Mouse (Mus musculus): ENCODE results near the gene H2-D1. TPM values are rescaled to one million over a fixed set of nuclear protein-coding genes. Genes with fewer than 3 reads are reported as not detected.
"Not testable (repeated sequence)": the region's sequence is repeated elsewhere in the genome, so short reads cannot be mapped to it uniquely, and the experiment has no call there.

Gene H2-D1
- 10 to 100 TPM; 15.2 to 17.5 TPM for total RNA-seq (2021)
- long read RNA-seq, transcript H2-D1-202 (8 exons, 2,102 nt) = major isoform, 41 of 48 reads
- long read RNA-seq, partial matches to known transcripts = 2 of 48 reads
- long read RNA-seq, other reads (novel, unspliced or antisense) = 5 of 48 reads

GRCm38 (mm10) chr17:35262664-35263522 lies at the start of gene H2-D1:
TSS of gene H2-D1 (plus strand) at chr17:35262730.
- DNase-seq (ENCODE audit: low spot score in 2 of 2) = peak; percentile 99 to 100

DNA sequence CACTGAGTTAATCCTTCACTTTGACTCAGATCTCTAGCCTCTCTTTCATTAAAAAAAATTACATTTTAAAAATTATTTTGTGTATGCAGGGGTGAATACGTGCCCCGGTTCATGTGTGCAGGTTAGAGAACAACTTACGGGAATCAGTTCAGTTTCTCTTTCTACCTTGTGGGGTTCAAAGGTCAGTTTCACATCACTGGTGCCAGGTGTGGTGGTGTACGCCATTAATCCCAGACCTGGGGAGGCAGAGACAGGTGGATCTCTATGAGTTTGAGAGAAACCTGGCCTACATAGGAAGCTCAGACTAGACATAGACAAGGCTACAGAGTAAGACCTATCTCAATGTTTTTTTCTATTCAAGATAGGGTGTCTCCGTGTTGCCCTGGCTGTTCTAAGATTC lies 49.5 kb upstream of the H2-D1 start:
- no peak for DNase-seq (ENCODE audit: low spot score in 2 of 2)

- no peak for DNase-seq (ENCODE audit: low spot score in 2 of 2)
Measured at GRCm38 (mm10) chr17:35218516-35219193, 43.9 kb upstream of the H2-D1 start.

GRCm38 (mm10) chr17:35219601-35220041 lies 42.9 kb upstream of the H2-D1 start:
- DNase-seq (ENCODE audit: low spot score in 2 of 2) = no peak

GRCm38 (mm10) chr17:35220156-35220952 lies 42.2 kb upstream of the H2-D1 start, which contains the start of gene Gm16181:
TSS of gene Gm16181 (plus strand) at chr17:35220834.
- no peak for DNase-seq (ENCODE audit: low spot score in 2 of 2)

DNA sequence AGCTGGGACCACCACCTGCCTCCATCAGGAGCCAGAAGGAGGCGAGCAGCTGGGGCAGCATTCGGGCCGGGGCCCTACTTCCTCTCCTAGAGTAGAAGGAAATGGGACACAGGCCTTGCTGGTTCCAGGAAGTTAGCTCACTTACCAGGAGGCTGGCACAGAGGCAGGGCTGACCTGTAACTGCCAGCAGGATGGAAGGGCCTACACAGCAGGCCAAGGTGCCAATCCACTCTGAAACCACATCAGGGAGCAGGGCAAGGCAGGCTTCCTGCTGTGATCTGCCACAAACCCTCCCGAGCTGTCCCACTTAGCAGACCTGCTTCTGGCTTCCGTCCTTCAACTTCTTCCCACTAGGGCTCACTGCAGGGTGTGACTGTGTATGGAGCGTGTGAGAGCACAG lies 40.2 kb upstream of the H2-D1 start:
- DNase-seq (ENCODE audit: low spot score in 2 of 2) = no peak

DNA sequence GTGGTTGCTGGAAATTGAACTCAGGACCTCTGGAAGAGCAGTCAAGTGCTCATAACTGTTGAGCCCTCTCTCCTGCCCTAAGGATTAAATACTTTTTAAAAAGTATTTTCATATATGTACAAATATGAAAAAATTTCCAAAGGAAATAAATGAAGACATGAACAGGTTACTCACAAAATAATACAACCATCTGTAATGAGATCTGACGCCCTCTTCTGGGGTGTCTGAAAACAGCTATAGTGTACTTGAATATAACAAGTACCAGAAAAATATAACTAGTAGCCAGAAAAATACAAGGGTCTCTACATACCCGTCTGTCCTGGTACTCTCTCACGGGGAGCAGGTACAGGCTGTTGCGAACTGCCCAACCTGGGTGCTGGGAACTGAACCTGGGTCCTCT lies 37.9 kb upstream of the H2-D1 start:
- no peak for DNase-seq (ENCODE audit: low spot score in 2 of 2)

DNA sequence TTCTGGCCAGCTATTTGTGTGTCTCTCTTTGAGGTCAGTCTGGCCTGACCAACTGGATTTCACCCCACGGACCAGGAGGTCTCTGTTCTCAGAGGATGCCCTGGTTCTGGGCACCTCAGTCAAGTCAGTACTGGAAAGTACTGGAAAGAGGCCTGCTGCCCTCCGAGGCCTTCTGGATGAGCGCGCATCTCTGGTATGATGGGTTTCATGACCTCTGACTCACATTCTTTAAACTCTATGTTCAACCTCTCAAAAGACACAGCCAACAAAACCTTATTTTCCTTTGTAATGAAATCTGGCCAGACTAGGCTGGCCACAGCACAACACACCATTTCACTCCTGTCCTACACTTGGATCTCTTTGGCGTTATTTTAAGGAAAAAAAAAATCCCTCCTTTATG lies 37.1 kb upstream of the H2-D1 start:
- DNase-seq (ENCODE audit: low spot score in 2 of 2) = no peak

- no peak for DNase-seq (ENCODE audit: low spot score in 2 of 2)
Measured at GRCm38 (mm10) chr17:35226561-35227046, 35.9 kb upstream of the H2-D1 start.

- DNase-seq (ENCODE audit: low spot score in 2 of 2) = no peak
Measured at GRCm38 (mm10) chr17:35231022-35231421, 31.5 kb upstream of the H2-D1 start.

- peak; percentile 91 to 92 for DNase-seq (ENCODE audit: low spot score in 2 of 2)
Measured at GRCm38 (mm10) chr17:35232043-35232442, 30.5 kb upstream of the H2-D1 start.

- DNase-seq (ENCODE audit: low spot score in 2 of 2) = no peak
Measured at GRCm38 (mm10) chr17:35232659-35233058, 29.9 kb upstream of the H2-D1 start.

DNA sequence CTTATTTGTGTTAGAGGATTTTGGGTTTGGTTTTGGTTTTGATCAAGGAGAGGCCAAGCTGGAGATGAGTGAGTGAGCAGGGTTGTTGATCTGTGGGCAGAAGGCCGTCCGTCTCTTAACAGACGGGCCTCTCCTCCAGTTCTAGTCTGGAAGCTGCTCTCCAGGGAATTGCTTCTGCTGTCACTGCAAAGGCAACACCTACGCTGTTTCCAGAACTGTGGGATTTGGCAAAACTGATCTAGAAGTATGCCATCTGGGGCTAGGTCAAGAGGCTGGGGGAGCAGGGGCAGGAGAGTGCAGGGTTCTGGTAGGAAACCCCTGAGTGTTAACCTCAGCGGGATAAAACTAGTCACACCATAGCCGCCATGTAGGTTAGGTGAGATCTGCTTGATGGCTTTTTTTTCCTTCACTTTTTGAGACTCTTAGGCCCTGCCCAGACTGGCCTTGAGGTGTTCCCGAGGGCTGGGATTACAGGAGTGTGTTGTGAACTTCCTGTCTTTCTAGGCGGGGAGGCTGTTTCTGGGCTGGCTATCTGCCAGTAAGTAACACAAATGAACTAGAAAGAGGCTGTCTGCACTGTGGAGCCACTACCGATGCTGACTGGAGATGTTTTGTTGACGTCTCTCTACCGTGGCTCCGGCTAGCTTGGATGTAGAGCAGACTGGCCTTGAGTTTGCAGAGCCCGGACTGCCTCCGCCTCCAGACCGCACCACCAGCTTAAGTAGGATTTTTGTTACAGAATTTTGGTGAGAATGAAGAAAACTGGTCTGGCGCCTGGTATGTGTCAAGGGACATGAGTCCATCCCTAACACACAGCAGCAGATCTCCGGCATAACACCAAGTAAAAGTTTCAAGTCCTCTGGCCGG lies 29.2 kb upstream of the H2-D1 start, which contains the start of gene Atp6v1g2:
TSS of gene Atp6v1g2 (plus strand) at position 547 of the 867 bp plus-strand sequence.
- DNase-seq (ENCODE audit: low spot score in 2 of 2) = no peak

DNA sequence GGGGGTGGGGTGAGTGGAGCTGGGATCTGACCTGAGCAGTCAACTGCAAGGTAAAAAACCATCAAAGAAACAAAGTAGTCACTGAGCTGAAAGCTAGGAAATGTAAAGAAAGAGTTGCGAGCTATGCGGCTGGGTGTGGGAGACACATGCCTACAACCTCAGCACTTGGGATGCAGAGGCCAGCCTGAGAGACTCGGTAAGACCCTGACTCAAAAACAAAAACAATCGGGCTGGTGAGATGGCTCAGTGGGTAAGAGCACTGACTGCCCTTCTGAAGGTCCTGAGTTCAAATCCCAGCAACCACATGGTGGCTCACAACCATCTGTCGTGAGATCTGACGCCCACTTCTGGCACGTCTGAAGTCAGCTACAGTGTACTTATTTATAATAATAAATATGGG lies 28.4 kb upstream of the H2-D1 start:
- not testable (repeated sequence) for DNase-seq (ENCODE audit: low spot score in 2 of 2)

DNA sequence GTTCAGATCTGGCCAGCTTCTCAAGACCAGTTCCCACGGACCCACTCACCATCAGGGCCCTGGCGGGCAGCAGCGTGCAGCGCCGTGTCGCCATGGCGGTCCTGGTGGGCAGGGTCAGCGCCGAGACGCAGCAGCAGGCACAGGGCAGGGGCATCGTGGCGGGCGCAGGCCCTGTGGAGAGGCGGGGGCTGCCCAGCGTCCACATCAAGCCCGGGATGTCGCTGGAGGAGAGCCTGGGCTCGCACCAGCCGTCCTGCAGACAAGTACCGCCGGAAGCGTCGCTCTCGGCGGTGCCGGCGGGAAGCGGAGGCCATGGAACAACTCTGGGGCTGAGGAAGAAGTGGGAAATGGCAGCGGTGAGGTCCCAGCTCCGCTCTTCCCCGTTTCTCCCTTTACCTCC lies 27.6 kb upstream of the H2-D1 start:
- DNase-seq (ENCODE audit: low spot score in 2 of 2) = no peak

DNA sequence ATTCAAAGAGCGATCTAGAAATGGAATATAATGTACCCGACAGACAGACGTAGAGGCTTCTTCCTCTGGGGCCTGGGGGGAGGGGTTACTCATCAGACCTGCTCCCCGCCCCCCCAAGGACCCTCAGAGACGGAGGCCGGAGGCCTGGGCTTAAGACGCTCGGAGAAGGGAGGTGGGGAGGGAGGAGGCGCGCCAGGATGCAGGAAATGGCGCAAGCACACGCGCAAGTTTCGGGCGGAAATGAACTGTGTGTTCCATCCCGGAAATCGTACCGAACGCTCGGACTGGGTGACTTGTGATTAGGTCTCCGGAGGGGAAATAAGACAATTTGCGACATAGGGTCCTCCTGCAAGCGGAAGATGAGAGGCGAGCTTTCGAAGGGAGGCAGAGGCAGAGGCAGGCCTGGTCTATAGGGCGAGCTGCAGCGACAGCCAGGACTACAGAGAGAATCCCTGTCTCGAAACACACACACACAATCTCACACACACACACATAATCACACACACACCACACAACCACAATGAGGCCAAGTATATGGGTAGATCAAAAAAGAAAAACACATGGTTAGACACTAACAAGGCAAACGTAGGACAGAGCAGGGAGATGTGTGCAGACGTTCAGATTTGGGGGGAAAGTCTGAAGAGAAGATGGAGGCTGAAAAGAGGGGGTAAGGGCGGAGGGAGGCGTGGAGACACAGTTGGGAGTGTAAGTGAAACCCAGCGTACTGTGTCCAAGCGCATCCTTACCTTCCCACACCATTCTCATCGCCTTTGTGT lies 26.7 kb upstream of the H2-D1 start, which contains the start of gene Nfkbil1:
TSS of gene Nfkbil1 (minus strand) at position 179 of the 776 bp plus-strand sequence.
- peak; percentile 85 to 91 for DNase-seq (ENCODE audit: low spot score in 2 of 2)

GRCm38 (mm10) chr17:35236390-35236746 lies 26.2 kb upstream of the H2-D1 start:
- DNase-seq (ENCODE audit: low spot score in 2 of 2) = peak; percentile 100

DNA sequence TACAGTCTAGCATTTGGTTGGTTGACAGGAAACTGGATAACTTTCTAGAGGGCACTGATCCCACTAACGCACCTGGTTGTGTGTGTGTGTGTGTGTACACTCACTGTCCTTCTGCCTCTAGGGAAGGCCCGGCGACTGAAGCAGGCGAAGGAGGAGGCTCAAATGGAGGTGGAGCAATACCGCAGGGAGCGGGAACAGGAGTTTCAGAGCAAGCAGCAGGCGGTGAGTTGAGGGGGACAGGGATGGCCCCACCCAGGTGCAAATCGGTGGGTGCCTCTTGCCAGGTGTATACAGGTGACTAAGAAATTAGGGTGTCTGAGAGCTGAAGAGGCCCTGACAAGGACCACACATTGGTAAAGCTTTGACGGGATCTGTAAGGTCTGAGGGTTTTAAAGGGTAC lies 25.5 kb upstream of the H2-D1 start:
- DNase-seq (ENCODE audit: low spot score in 2 of 2) = no peak

- no peak for DNase-seq (ENCODE audit: low spot score in 2 of 2)
Measured at GRCm38 (mm10) chr17:35237504-35237903, 25.0 kb upstream of the H2-D1 start.

All from layer of hippocampus, postnatal 10 days (tissue).